17 mouse cellular contexts compared by ENCODE assay signal in genomic region chr14:33317946-33318345, GRCm38 (mm10).
DNase-seq lines count a peak whose midpoint lies in the region; ATAC-seq lines count a peak whose summit lies in the region.
"Had no signal": no experiment of that assay in that cellular context is flagged by ENCODE, and none has a peak within 500 bp of the region (broad histone marks: within the 10 kb centered on the region; RNA-seq: fewer than 3 reads in every experiment).

No protein-coding gene starts in this region.

- ATAC-seq in heart, embryonic 16.5 days (replicated peaks; ENCODE audit: extremely low read depth, insufficient read depth, low FRiP score), result no peak
- ATAC-seq in heart, embryonic 12.5 days (ENCODE audit: insufficient number of reproducible peaks, low FRiP score), result no peak
- no peak for ATAC-seq in neural tube, embryonic 14.5 days (ENCODE audit: low read depth)
- ATAC-seq: midbrain, embryonic 16.5 days had no signal

- no peak overlapping the region for H3K4me2 ChIP-seq in heart, embryonic 16.5 days (ENCODE audit: low read depth, low read length)
- no peak overlapping the region for H3K4me2 ChIP-seq in heart, embryonic 12.5 days
- H3K4me2 ChIP-seq in neural tube, embryonic 14.5 days (ENCODE audit: low read depth, low read length), result no peak overlapping the region
- H3K4me2 ChIP-seq: hindbrain, embryonic 15.5 days; limb, embryonic 13.5 days; liver, embryonic 15.5 days had no signal

- no peak overlapping the region for H3K4me3 ChIP-seq in heart, embryonic 16.5 days (ENCODE audit: low read length)
- H3K4me3 ChIP-seq in heart, embryonic 12.5 days, result no peak overlapping the region
- no peak overlapping the region for H3K4me3 ChIP-seq in neural tube, embryonic 14.5 days (ENCODE audit: low read depth, low read length)
- H3K4me3 ChIP-seq: embryonic facial prominence, embryonic 15.5 days; hindbrain, embryonic 15.5 days; limb, embryonic 13.5 days; liver, embryonic 15.5 days had no signal

- H3K9ac ChIP-seq in heart, embryonic 16.5 days (ENCODE audit: low read length), result peak overlapping the region; percentile 30; the same call in 1 of the 2 replicates
- H3K9ac ChIP-seq in heart, embryonic 12.5 days, result no peak overlapping the region
- H3K9ac ChIP-seq in neural tube, embryonic 14.5 days (replicated peaks; ENCODE audit: low read depth, low read length), result no peak overlapping the region
- H3K9ac ChIP-seq: embryonic facial prominence, embryonic 15.5 days; hindbrain, embryonic 15.5 days; limb, embryonic 13.5 days; liver, embryonic 15.5 days had no signal

- no peak overlapping the region for H3K27ac ChIP-seq in heart, embryonic 16.5 days (ENCODE audit: low read length)
- no peak overlapping the region for H3K27ac ChIP-seq in heart, embryonic 12.5 days (ENCODE audit: poor library complexity, severe bottlenecking)
- H3K27ac ChIP-seq in neural tube, embryonic 14.5 days (ENCODE audit: low read depth, low read length), result peak overlapping the region; percentile 4; the same call in 1 of the 2 replicates
- H3K27ac ChIP-seq: embryonic facial prominence, embryonic 15.5 days; hindbrain, embryonic 15.5 days; limb, embryonic 13.5 days; liver, embryonic 15.5 days had no signal

- H3K36me3 ChIP-seq in heart, embryonic 16.5 days (ENCODE audit: control insufficient read depth, insufficient read depth), result no peaks in the 10 kb centered on the region
- no peaks in the 10 kb centered on the region for H3K36me3 ChIP-seq in heart, embryonic 12.5 days
- H3K36me3 ChIP-seq in neural tube, embryonic 14.5 days (ENCODE audit: control insufficient read depth, insufficient read depth, low read length), result no peaks in the 10 kb centered on the region
- H3K36me3 ChIP-seq: embryonic facial prominence, embryonic 15.5 days; hindbrain, embryonic 15.5 days; limb, embryonic 13.5 days; liver, embryonic 15.5 days had no signal

- 42% methylated on average over 6 of the region's 6 CpGs for WGBS in heart, embryonic 16.5 days
- 46% methylated on average over 6 of the region's 6 CpGs for WGBS in heart, embryonic 12.5 days
- WGBS in neural tube, embryonic 14.5 days, result 44% methylated on average over 6 of the region's 6 CpGs

- DNase-seq in kidney, postnatal 4 days, result peak; percentile 33 to 42
- no peak for DNase-seq in kidney, postnatal 36 days
- DNase-seq in neural tube, embryonic 10.5 days (ENCODE audit: extremely low spot score, low spot score), result no peak
- no peak for DNase-seq in adrenal gland, adult 8-10 months
- DNase-seq: cerebellum, adult 9-11 months; heart, adult 11 months; heart, postnatal 14 days; kidney, adult 9 months; thymus, postnatal 14 days had no signal

- peaks cover 9% of the 10 kb centered on the region for H3K27me3 ChIP-seq in heart, embryonic 16.5 days (ENCODE audit: control insufficient read depth, insufficient read depth, low read length)
- peaks cover 46% of the 10 kb centered on the region for H3K27me3 ChIP-seq in heart, embryonic 12.5 days (replicated peaks)
- peaks cover 18% of the 10 kb centered on the region for H3K27me3 ChIP-seq in neural tube, embryonic 14.5 days (ENCODE audit: control insufficient read depth, insufficient read depth, low read length)

- H3K9me3 ChIP-seq in heart, embryonic 16.5 days (replicated peaks; ENCODE audit: control insufficient read depth, low read length), result 0 out of 2 replicates have a peak, but pooled peaks cover 2% of the 10 kb centered on the region
- H3K9me3 ChIP-seq in heart, embryonic 12.5 days (replicated peaks), result no peaks in the 10 kb centered on the region
- no peaks in the 10 kb centered on the region for H3K9me3 ChIP-seq in neural tube, embryonic 14.5 days (ENCODE audit: control insufficient read depth, low read length)
- H3K9me3 ChIP-seq: embryonic facial prominence, embryonic 15.5 days; hindbrain, embryonic 15.5 days; limb, embryonic 13.5 days; liver, embryonic 15.5 days had no signal

- peaks cover 12% of the 10 kb centered on the region for H3K4me1 ChIP-seq in heart, embryonic 16.5 days (ENCODE audit: control insufficient read depth, insufficient read depth, low read length)
- peaks cover 19% of the 10 kb centered on the region for H3K4me1 ChIP-seq in heart, embryonic 12.5 days (replicated peaks)
- 0 out of 2 replicates have a peak, but pooled peaks cover 5% of the 10 kb centered on the region for H3K4me1 ChIP-seq in neural tube, embryonic 14.5 days (ENCODE audit: control insufficient read depth, insufficient read depth, low read length)

Comparison
In these comparisons a context has a peak if more than half of its experiments do, and no peak if none do; other contexts are left out.
1. DNase-seq: peak in kidney, postnatal 4 days (2 of 2); none in kidney, postnatal 36 days (0 of 2), neural tube, embryonic 10.5 days (single experiment) and adrenal gland, adult 8-10 months (single experiment).